Mouse (Mus musculus): Measurements from ENCODE around the gene Slc4a3. TPM values are rescaled to one million over a fixed set of nuclear protein-coding genes. Genes with fewer than 3 reads are reported as not detected.

Gene Slc4a3
- polyA plus RNA-seq, 1 experiment from 2014 or later, result 13.4 TPM

DNA sequence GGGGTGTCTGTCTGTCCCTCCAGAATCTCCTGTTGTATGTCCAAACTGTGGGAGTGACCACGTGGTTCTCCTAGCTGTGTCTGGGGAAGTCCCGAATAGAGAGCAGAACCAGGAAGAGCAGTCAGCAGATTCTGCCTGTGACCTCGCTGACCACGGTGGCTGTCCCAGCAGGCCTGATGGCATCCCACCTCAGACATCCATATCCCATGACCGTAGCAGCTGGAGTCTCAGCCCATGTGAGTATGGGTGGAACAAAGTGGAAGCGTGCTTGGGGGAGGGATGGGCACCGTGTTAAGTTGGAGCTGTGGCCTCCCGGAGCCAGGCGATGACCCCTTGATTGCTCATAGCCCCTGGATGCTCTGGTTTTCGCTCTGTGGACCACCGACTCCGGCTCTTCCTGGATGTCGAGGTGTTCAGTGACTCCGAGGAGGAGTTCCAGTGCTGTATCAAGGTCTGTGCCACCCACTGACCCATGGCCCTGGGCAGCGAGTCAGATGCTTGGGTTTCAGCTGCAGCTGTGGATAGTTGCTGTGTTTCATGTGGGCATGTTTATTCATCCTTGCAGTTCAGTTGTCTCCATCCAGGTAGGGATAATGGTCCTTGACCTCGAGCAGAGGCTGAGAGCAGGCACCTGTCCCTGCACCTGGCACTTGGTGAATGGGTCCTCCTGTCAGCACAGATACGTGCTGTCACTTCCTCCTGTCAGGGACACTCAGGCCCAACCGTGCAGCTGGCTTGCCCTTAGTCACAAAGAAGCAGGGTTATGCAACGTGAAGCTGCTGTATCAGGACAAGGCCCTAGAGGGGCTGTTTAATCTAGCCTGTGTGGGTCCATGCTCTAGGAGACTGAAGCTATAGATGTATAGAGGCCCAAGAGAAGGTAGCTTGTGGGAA, 13.5 kb upstream of the Slc4a3 start:
- Histone ChIP-seq H3K4me3 (replicated peaks) (no peak overlapping the region), H3K4me2 (replicated peaks) (no peak overlapping the region), H3K9ac (no peak overlapping the region), H3K27ac (no peak overlapping the region), H3K9me3 (no peaks in the 10 kb centered on the region), H3K36me3 (peaks cover 8% of the 10 kb centered on the region), H3K4me1 (replicated peaks) (no peaks in the 10 kb centered on the region), H3K27me3 (replicated peaks) (no peaks in the 10 kb centered on the region)
- 89% methylated on average over 19 of the region's 19 CpGs for WGBS
- ATAC-seq, result no peak

GRCm38 (mm10) chr1:75533325-75534252, 12.5 kb upstream of the Slc4a3 start:
- no peak overlapping the region for H3K9ac ChIP-seq
- no peaks in the 10 kb centered on the region for H3K27me3 ChIP-seq (replicated peaks)
- no peak overlapping the region for H3K27ac ChIP-seq
- H3K36me3 ChIP-seq, result peaks cover 7% of the 10 kb centered on the region
- H3K4me1 ChIP-seq (replicated peaks), result no peaks in the 10 kb centered on the region
- no peak overlapping the region for H3K4me3 ChIP-seq (replicated peaks)
- no peak overlapping the region for H3K4me2 ChIP-seq (replicated peaks)
- no peak for ATAC-seq
- H3K9me3 ChIP-seq, result no peaks in the 10 kb centered on the region
- 87% methylated on average over 19 of the region's 19 CpGs for WGBS

- no peak overlapping the region for H3K4me2 ChIP-seq (replicated peaks)
- no peak overlapping the region for H3K27ac ChIP-seq
- no peak overlapping the region for H3K4me3 ChIP-seq (replicated peaks)
- H3K9me3 ChIP-seq, result no peaks in the 10 kb centered on the region
- peaks cover 7% of the 10 kb centered on the region for H3K36me3 ChIP-seq
- no peak for ATAC-seq
- H3K4me1 ChIP-seq (replicated peaks), result no peaks in the 10 kb centered on the region
- H3K27me3 ChIP-seq (replicated peaks), result no peaks in the 10 kb centered on the region
- WGBS, result 78% methylated on average over 2 of the region's 2 CpGs
- H3K9ac ChIP-seq, result no peak overlapping the region
These were observed 8.5 kb upstream of the Slc4a3 start for GRCm38 (mm10) chr1:75537587-75537986.

DNA sequence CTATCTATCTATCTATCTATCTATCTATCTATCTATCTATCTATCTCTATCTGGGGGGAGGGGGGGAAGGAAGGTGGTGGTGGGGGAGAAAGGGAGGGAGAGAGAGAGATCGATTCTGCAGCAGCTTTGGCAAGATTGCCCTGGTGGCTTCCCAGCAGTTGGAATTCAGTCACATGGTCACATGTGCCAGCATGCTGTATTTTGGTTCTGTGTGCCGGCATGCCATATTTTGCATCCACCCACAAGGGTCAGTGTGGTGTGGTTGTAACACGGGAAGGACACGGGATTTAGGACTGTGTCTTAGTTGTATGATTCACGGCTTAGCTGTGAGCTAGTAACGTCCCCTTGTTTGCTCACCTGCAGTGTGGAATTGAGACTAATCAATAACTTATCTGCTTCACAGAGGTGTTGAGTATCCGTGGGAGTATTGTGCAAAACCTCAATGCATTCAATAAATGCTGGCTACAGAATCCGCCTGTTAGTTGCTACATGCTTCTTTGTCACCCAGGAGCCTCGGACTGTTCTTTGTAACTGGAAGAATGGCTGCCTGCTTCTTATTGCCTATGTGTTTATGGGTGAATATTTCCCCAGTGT, 7.4 kb upstream of the Slc4a3 start:
- Histone ChIP-seq H3K27me3 (replicated peaks) (no peaks in the 10 kb centered on the region), H3K4me3 (replicated peaks) (no peak overlapping the region), H3K4me1 (replicated peaks) (no peaks in the 10 kb centered on the region), H3K27ac (no peak overlapping the region), H3K36me3 (peaks cover 4% of the 10 kb centered on the region), H3K9me3 (no peaks in the 10 kb centered on the region; the same call in 1 of the 2 replicates), H3K9ac (0 out of 2 replicates have a peak overlapping the region, but pooled peaks have one; percentile 3), H3K4me2 (replicated peaks) (no peak overlapping the region)
- peak; percentile 48 for ATAC-seq
- 58% methylated on average over 9 of the region's 9 CpGs for WGBS

- H3K9ac ChIP-seq, result no peak overlapping the region
- 86% methylated on average over 7 of the region's 7 CpGs for WGBS
- no peak overlapping the region for H3K27ac ChIP-seq
- no peak for ATAC-seq
- no peaks in the 10 kb centered on the region; the same call in 1 of the 2 replicates for H3K9me3 ChIP-seq
- no peaks in the 10 kb centered on the region for H3K27me3 ChIP-seq (replicated peaks)
- 0 out of 2 replicates have a peak, but pooled peaks cover under 1% of the 10 kb centered on the region for H3K36me3 ChIP-seq
- peaks cover 5% of the 10 kb centered on the region for H3K4me1 ChIP-seq (replicated peaks)
- H3K4me2 ChIP-seq (replicated peaks), result no peak overlapping the region
- no peak overlapping the region for H3K4me3 ChIP-seq (replicated peaks)
These were observed 4.6 kb upstream of the Slc4a3 start for GRCm38 (mm10) chr1:75541496-75541895.

- no peak for ATAC-seq
- no peaks in the 10 kb centered on the region; the same call in 1 of the 2 replicates for H3K9me3 ChIP-seq
- no peak overlapping the region for H3K4me3 ChIP-seq (replicated peaks)
- no peak overlapping the region for H3K27ac ChIP-seq
- WGBS, result 83% methylated on average over 6 of the region's 6 CpGs
- no peaks in the 10 kb centered on the region for H3K27me3 ChIP-seq (replicated peaks)
- H3K4me2 ChIP-seq (replicated peaks), result no peak overlapping the region
- no peak overlapping the region for H3K9ac ChIP-seq
- peaks cover 5% of the 10 kb centered on the region for H3K4me1 ChIP-seq (replicated peaks)
- no peaks in the 10 kb centered on the region for H3K36me3 ChIP-seq
These were observed 1.7 kb upstream of the Slc4a3 start for GRCm38 (mm10) chr1:75544351-75544750.

DNA sequence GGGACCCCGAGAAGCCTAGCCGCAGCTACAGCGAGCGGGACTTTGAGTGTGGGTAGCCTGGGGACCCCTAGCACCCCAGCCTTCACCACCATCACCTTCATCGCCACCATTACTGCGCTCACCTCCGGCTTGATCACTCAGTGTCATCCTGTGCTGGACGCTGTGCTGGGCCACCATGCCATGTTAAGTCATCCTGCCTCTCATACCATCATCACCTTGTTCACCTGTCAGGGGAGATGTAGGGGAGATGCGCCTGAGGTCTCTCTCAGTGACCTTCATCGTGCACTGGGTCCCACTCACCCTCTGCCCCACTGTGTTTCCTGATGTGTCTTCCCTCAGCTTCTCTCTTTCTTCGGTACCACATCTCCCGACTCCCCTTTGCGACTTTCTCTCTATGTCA, 1.3 kb downstream of the Slc4a3 start:
- Histone ChIP-seq H3K9ac (no peak overlapping the region), H3K4me3 (replicated peaks) (no peak overlapping the region), H3K27ac (no peak overlapping the region), H3K4me1 (replicated peaks) (peaks cover 5% of the 10 kb centered on the region), H3K9me3 (no peaks in the 10 kb centered on the region; the same call in 1 of the 2 replicates), H3K27me3 (replicated peaks) (no peaks in the 10 kb centered on the region), H3K4me2 (replicated peaks) (peak overlapping the region; percentile 87), H3K36me3 (0 out of 2 replicates have a peak, but pooled peaks cover 2% of the 10 kb centered on the region)
- no peak for ATAC-seq
- 95% methylated on average over 13 of the region's 13 CpGs for WGBS

GRCm38 (mm10) chr1:75548083-75548482, 2.0 kb downstream of the Slc4a3 start:
- Histone ChIP-seq H3K4me1 (replicated peaks) (peaks cover 5% of the 10 kb centered on the region), H3K27me3 (replicated peaks) (no peaks in the 10 kb centered on the region), H3K9ac (no peak overlapping the region), H3K36me3 (0 out of 2 replicates have a peak, but pooled peaks cover 3% of the 10 kb centered on the region), H3K9me3 (no peaks in the 10 kb centered on the region; the same call in 1 of the 2 replicates), H3K27ac (no peak overlapping the region), H3K4me2 (replicated peaks) (no peak overlapping the region), H3K4me3 (replicated peaks) (no peak overlapping the region)
- no peak for ATAC-seq
- 98% methylated on average over 3 of the region's 3 CpGs for WGBS

DNA sequence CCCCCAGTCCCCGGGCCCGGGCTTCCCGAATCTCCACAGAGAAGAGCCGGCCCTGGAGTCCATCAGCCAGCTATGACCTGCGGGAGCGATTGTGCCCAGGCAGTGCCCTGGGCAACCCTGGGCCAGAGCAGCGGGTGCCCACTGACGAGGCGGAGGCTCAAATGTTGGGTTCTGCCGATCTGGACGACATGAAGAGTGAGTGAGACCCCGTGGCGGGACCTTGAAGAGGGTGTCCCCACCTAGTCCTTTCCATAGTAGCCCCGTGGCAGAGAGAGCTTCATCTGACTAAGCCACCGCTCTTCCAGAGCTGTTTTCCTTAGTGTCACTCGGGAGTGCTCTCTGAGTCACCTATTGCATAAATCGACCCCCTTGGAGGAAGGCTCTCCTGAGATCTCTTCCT, 2.8 kb downstream of the Slc4a3 start:
- Histone ChIP-seq H3K9me3 (no peaks in the 10 kb centered on the region), H3K27ac (no peak overlapping the region), H3K9ac (no peak overlapping the region), H3K4me3 (replicated peaks) (no peak overlapping the region), H3K27me3 (replicated peaks) (no peaks in the 10 kb centered on the region), H3K4me1 (replicated peaks) (peaks cover 5% of the 10 kb centered on the region), H3K36me3 (0 out of 2 replicates have a peak, but pooled peaks cover 4% of the 10 kb centered on the region), H3K4me2 (replicated peaks) (no peak overlapping the region)
- no peak for ATAC-seq
- 89% methylated on average over 17 of the region's 17 CpGs for WGBS

DNA sequence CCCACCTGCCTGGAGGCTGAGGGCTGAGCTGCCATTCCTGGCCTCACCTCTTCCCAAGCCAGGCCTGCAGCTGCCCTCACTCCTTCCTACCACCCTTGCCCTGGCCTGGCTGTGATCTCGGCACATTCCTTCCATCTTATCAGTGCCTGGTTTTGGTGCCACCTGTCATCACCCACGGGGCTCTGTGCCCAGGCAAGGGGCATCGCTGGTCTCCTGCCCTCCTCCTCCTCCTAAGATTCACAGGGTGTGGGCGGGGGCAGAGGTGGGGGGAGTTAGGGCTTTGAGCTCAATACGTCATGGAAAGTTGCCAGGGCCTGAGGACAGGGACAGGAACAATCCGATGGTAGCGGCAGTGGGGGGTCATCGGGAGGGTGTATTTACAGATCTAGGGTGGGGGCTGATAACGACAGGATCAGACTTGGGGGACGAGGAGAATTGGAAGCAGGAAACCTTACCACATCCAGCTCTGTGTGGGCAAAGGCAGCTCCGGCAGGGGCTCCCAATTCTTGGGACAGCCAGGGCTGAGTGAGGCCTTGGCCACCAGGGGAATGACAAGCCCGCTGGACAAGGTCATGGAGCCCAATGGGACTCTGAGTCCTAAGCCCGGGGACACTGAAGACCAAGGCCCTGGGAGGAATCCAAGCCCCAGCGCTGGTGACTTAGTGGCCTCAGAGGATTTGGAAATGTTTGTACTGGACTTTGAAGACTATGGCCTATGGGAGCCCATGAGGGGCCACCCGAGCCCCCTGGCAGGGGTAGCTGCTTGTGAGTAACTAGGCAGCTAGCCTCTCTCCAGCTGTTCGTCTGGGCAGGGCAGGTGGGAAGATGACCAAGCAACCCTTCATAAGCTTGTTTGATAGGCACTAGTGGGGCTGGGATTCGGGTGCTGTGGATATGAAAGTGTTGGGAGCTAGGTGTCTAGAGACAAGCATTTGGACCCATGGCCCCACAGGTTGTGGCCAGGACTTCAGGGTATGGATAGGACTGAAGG, 3.5 kb downstream of the Slc4a3 start:
- WGBS, result 75% methylated on average over 17 of the region's 17 CpGs
- H3K27me3 ChIP-seq (replicated peaks), result no peaks in the 10 kb centered on the region
- H3K36me3 ChIP-seq, result 0 out of 2 replicates have a peak, but pooled peaks cover 4% of the 10 kb centered on the region
- peaks cover 5% of the 10 kb centered on the region for H3K4me1 ChIP-seq (replicated peaks)
- no peak overlapping the region for H3K4me2 ChIP-seq (replicated peaks)
- H3K4me3 ChIP-seq (replicated peaks), result no peak overlapping the region
- no peaks in the 10 kb centered on the region for H3K9me3 ChIP-seq
- ATAC-seq, result no peak
- no peak overlapping the region for H3K27ac ChIP-seq
- H3K9ac ChIP-seq, result no peak overlapping the region

GRCm38 (mm10) chr1:75550586-75550985, 4.5 kb downstream of the Slc4a3 start:
- Histone ChIP-seq H3K27ac (no peak overlapping the region), H3K27me3 (replicated peaks) (no peaks in the 10 kb centered on the region), H3K4me2 (replicated peaks) (no peak overlapping the region), H3K4me3 (replicated peaks) (no peak overlapping the region), H3K9me3 (no peaks in the 10 kb centered on the region), H3K36me3 (0 out of 2 replicates have a peak, but pooled peaks cover 4% of the 10 kb centered on the region), H3K4me1 (replicated peaks) (peaks cover 5% of the 10 kb centered on the region), H3K9ac (no peak overlapping the region)
- ATAC-seq, result no peak
- 79% methylated on average over 15 of the region's 15 CpGs for WGBS

Measured in intestine, embryonic 15.5 days (tissue).